Mouse (Mus musculus) CD4-positive, CD25-positive, alpha-beta regulatory T cell, adult 2 months (primary cell): ENCODE results near the gene Abracl.

ENCODE experiments used
- DNase-seq: peaks from one replicate; pipeline ENCODE4 v3.0.0-alpha.2; 2012; ENCODE audit warnings: low read depth, low spot score

Gene Abracl

GRCm38 (mm10) chr10:18022741-18023347 is at the start of gene Abracl:
Gene Abracl (minus strand): TSS chr10:18023288.
- peak; percentile 90 for DNase-seq

- no peak for DNase-seq
Observed at GRCm38 (mm10) chr10:18072871-18073270, 49.8 kb upstream of the Abracl start.

- no peak for DNase-seq
Observed at GRCm38 (mm10) chr10:18070616-18071015, 47.5 kb upstream of the Abracl start.

- no peak for DNase-seq
Observed at GRCm38 (mm10) chr10:18070144-18070543, 47.1 kb upstream of the Abracl start.

- DNase-seq, result no peak
Observed at GRCm38 (mm10) chr10:18069576-18069975, 46.5 kb upstream of the Abracl start.

- no peak for DNase-seq
Observed at GRCm38 (mm10) chr10:18068880-18069279, 45.8 kb upstream of the Abracl start.

GRCm38 (mm10) chr10:18067761-18068446 is 44.8 kb upstream of the Abracl start:
- no peak for DNase-seq

- DNase-seq, result no peak
Observed at GRCm38 (mm10) chr10:18066031-18066439, 42.9 kb upstream of the Abracl start.

- DNase-seq, result peak; percentile 53
Observed at GRCm38 (mm10) chr10:18064606-18065228, 41.6 kb upstream of the Abracl start.

- no peak for DNase-seq
Observed at GRCm38 (mm10) chr10:18061533-18061932, 38.4 kb upstream of the Abracl start.

- no peak for DNase-seq
Observed at GRCm38 (mm10) chr10:18060778-18061177, 37.7 kb upstream of the Abracl start.

- DNase-seq, result peak; percentile 54
Observed at GRCm38 (mm10) chr10:18059807-18060206, 36.7 kb upstream of the Abracl start.

- DNase-seq, result no peak
Observed at GRCm38 (mm10) chr10:18058681-18059338, 35.7 kb upstream of the Abracl start.

GRCm38 (mm10) chr10:18056391-18056745 is 33.3 kb upstream of the Abracl start:
- no peak for DNase-seq

- peak; percentile 44 for DNase-seq
Observed at GRCm38 (mm10) chr10:18055696-18056390, 32.8 kb upstream of the Abracl start, which contains the start of gene Reps1. Gene Reps1 (plus strand): TSS chr10:18055861.

GRCm38 (mm10) chr10:18055009-18055695 is 32.1 kb upstream of the Abracl start:
- DNase-seq, result peak; percentile 89

- peak; percentile 81 for DNase-seq
Observed at GRCm38 (mm10) chr10:18047380-18048146, 24.5 kb upstream of the Abracl start.

GRCm38 (mm10) chr10:18046380-18046779 is 23.3 kb upstream of the Abracl start:
- no peak for DNase-seq

GRCm38 (mm10) chr10:18036849-18037248 is 13.8 kb upstream of the Abracl start:
- no peak for DNase-seq

- DNase-seq, result no peak
Observed at GRCm38 (mm10) chr10:18034408-18034807, 11.3 kb upstream of the Abracl start.
